Mouse (Mus musculus) inflammation-experienced regulatory T-cells, adult 6 months (primary cell): ENCODE measurements at regions not wholly inside any gene's neighbourhood (a gene's known extent, or its start where the extent isn't known, plus 50 kb on each side); places are given as distances from the start of the nearest gene placed in this dataset.
"Not testable (repeated sequence)": the region's sequence is repeated elsewhere in the genome, so short reads cannot be mapped to it uniquely, and the experiment has no call there.

Experiments used
- ATAC-seq: one replicate; pipeline ENCODE4 v1.8.0; 2017

DNA sequence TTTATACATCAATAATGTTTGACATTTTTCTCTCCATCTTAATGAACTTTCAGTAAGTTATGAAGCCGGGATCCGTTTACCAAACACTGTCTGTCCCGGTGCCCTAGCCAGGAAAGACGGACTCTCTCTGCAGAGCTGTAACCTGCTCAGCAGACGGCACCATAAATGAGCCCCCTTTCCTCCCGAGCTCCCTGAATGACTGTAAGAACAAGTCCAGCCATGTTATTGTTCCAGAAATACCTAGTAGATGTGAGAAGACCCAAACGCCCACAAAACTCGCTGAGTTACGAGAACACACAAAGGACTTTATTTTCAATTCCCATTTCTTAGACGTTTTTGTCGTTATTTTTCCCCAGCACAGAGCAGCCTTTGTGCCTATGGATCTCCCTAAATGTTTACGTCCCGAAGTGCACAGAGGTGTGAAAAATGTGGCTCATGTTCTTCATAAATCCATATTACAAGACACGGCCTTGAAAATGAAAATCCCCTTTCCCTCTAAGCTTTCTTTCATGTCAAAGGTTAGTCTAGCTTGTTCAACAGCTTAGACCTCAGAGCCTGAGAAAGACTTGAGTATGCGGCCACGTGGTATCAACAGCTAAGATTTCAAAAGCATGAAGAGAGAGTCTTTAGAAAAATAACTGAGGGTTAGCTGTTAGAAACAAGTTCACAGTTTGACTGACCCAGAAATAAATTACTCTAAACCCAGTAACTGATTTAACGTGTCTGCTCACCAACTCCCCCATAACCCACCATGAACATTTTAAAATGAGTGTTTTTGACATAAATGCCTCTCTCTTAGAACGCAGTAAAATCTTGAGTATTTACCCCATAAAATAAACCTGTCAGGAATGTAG lies 125.8 kb upstream of the Intu start:
- ATAC-seq: no peak

DNA sequence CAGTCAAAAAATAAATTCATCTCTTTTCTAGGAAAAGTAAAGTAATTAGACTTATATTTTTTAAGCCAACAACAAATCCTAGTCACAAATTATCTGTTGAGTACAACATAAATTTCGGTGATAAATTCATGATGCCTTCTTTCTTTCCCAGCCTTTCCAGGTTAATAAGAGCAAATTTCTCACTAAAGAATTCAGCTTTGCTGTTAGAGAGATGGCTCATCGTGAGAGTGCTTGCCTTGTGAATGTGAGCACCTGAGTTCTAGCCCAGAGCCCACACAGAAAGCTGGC lies 125.2 kb upstream of the Intu start:
- ATAC-seq: no peak

DNA sequence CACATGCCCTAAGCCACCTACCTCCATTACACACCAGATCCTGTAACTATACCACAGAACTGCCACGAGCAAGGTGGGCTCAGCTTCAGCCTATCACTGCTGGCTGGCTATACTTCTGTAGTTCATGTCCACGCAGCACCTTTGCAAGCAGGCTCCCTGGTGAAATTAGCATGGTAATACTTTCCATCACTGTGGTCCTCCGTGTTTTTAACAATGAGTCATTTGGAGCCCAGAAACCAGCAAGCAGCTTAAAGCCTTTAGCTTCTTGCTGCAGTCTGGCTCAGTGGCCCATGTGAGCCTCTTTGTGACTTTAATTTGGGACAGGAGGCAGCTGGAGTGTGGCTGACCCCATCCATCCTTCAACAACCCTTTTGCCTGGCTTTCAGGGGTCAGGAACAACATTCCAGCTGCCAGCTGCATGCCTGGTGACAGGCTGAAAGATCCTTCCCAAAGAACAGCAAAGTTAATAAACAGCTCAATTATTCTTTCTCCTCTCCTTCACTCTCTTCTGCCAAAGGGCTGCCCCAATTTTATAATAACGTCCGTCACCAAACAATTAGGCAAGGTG lies 122.1 kb upstream of the Intu start:
- no peak for ATAC-seq

DNA sequence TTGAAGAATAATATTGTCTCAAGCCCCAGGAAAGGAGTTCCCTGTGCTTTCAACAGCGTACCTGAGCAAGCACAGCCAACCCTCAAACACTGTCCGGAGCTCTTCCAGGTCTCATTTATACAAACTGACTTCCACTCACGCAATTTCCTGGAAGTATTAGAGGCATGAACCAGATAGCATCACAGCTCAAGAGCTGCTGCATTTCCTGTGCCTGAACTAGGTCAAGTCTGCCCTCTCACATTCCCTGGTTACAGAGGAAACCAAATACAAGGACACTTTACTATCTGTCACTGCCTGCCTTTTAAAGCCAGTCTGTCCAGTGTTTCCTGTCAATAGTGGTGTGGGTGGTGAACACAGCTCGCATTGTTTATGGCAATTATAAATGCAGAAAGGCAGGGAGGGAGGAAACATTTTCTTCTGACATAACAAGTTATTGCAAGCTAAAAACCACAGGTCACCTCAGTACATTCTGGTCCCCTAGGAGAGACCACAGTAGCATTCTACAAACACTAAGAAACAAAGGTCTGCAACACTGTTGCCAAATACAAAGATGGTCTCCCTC lies 120.3 kb upstream of the Intu start:
- no peak for ATAC-seq

DNA sequence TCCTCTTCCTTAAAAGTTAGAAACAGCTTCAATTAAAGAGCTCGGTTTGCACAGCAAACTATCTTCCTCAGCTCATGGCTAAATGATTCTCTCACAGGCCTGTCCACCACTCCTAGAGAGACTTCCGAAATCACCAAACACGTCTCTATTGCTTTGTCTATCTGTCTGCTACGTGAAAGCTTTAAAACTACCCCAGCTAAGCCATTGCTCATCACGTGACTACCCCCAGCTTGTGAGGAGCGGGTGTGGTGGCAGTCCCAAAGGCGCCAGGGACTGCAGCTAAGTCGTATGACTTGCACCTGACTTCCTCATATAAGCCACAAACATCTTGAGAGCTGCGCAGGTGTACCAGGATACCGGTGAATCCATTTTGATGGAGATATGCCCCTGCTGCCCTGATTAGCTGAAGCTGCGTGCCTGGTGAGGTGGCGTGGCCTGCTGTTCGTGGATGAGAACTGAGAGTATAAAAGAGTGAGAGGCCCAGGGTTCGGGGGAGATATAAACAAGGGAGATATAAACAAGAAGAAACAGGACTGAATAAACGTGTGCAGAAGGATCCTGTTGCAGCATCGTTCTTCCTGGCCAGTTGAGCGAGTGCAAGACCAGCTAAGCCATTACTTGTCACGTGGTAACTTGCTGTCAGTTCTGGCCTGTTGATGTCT lies 105.8 kb upstream of the Intu start:
- ATAC-seq: not testable (repeated sequence)

DNA sequence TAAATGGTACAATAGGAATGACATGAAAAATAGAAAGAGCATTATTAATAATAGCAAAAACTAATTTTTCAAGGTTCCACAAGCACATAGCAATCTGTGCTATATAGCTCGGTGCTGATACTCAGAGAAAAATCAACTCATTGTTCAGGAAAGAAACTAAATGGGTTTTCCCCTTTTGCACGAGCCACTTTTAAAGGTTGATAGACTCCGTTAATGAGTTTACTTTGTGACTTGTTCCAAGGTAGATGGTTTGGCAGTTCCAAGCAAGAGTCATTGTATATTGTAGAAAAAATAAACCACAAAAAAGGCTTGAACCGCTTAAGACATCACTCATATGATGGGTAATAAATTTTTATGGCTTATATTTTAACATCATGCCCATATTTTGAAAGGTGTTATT lies 105.0 kb upstream of the Intu start:
- no peak for ATAC-seq

DNA sequence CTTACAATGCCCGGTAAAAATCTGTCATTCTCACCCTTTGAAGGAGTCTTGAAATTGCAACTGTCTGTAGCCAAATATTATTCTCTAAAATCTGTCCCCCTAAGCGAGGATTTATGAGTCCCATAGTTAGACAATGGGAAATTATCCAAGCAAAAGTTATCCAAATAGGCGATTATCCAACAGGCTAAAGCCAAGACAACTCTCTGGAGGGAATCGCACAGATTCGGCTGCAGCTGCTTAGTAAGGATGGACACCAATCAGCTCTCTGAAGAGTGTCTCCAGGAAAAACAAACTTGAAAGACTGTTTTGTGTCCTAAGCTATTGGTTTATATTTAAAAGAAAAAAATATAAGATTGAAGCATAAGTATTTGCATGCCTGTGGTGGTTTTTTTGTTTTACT lies 103.1 kb upstream of the Intu start:
- no peak for ATAC-seq

DNA sequence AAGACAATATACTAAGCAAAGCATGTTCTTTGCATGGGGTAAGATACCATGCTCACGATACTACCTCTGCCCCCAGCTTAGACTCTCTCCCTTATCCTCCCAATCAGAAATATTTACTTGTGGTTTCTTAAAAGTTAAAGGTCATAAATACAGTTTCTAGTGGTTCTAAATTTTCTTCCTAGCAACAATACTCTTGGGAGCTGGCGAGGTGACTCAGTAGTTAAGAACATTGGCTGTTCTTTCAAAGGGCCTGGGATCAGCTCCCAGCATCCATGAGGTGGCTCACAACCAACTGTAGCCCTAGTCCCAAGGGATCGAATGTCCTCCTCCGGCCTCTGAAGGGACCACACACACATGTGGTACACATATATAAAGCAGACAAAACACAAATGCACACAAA lies 92.8 kb upstream of the Intu start:
- no peak for ATAC-seq

DNA sequence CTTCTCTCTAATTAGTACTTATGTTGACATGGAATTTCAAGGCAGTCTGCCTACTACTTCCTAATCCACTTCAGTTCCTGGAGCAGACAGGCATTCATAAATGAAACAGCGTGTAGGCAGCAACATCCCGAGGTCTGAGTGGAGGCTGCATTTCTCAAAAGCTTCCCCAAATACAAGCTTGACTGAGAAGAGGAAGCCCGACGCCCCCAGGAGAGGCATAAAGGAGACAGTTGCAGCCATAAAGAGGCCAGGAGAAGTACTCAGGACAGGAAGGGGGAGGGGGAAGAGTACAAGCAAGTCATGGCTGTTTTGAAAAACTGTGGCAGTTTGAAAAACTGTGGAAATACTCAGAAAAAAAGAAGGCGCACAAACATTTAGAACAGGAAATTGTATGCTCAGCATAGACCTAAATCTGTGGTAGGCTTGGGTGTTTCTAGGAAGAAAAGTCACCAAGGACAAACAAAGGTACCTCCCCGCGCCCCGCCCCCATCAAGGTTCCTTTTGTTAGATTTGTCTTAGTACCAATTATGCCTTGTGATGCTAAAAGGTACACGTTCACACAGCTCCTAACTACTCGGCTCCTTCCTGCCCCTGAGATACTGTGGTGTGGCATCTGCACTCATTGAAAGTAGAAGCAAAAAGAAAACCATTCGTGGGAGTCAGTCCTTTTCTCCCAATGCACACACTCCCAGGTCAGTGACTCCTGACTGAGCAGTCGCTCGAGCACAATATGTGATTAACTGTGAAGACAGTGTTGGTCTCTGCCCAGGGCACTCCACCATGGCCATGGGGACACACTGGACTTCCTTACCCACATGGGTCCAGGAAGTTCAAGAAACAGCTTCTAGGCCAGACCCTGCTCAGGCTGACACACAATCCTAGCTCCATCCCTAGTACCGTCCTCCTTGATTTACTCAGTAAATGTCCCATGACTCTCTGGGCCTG lies 89.7 kb upstream of the Intu start:
- ATAC-seq: no peak

DNA sequence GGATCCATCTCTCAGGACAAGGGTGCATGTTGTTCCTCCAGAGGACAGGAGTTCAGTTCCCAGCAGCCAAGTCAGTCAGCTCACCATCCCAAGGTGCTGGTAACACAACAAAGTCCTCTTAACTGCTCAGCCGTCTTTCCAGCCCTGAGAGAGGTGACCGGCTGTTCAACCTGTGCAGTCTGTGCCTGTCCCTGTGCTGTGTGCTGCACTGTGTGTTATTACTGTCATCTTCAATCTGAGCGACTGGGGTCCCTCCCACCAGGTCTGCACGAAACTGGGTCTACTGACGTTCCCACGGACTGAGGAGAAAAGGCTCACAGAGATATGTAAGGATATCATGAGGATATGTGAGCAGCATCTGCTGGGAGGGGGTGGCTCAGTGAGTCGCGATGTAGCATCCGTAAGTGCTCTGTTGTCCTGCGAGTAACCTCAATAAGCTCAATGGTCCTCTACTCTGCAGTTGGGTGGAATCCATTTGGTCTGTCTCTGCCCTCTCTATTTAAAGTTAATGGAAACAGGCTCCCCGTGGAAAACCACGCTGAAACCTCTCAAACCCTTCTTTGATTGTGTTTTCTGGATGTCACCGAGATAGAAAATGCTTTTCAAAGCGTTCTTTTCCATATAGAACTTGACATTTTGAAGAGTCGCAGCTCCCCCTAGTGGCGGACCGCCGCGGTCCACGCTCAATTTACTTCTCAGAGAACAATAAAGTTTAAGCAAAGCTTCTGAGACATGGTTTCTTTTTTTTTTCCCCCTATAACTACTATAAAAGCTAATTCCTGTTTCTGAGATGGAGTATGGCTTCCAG lies 87.1 kb upstream of the Intu start:
- ATAC-seq: no peak

DNA sequence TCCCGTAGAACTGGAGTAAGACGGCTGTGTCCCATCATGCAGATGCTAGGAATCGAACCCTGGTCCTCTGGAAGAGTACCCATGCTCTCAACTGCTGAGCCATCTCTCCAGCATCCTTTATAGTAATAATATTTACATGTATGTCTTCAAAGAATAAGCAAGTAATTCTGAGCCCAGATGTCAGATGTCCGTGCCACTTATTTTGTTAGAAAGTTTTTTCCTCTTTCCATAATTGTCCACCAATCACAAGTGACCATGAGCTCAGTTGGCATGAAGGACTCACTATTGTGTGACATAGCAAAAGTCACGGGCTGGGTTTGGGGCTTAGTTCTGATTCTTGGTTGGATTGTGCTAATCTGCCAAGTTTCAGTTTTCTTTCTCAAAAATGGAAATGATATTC lies 78.1 kb upstream of the Intu start:
- ATAC-seq: no peak

DNA sequence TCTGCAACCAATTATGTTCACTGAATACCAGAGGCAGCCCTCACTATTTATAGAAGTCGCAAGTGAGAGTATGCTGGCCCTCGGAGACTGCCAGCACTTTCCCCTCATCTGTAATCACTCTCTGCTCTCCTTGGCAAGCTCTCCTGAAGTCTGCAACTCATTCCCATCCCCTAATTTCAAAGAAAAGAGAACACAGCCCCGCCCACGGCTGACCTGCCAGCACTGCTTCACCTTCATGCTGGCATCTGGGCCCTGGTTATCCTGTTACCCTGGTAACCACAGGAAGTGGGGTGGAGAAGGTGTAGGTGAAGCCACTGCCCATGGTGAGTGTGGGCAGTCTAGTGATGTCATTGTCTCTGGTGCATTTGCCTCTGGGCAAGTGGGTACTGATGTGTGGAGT lies 77.5 kb upstream of the Intu start:
- no peak for ATAC-seq

DNA sequence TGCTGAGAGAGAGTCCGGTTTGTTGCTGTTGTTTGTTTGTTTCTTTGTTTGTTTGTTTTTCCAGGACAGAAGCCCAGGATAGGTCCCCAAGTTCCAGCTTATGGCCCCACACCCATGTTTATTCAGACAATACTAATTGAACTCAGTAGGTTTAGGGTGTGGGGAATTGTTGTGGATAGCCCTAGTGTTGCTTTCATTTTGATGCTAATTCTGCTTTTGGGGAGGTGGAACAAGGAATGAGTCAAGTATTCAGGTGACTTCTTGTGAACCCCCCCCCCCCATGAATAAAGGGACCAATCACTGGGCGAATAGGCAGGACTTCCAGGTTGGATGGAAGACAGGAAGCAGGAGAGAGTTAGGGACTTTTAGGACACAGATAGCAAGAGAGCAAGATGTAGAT lies 75.0 kb upstream of the Intu start:
- ATAC-seq: no peak

DNA sequence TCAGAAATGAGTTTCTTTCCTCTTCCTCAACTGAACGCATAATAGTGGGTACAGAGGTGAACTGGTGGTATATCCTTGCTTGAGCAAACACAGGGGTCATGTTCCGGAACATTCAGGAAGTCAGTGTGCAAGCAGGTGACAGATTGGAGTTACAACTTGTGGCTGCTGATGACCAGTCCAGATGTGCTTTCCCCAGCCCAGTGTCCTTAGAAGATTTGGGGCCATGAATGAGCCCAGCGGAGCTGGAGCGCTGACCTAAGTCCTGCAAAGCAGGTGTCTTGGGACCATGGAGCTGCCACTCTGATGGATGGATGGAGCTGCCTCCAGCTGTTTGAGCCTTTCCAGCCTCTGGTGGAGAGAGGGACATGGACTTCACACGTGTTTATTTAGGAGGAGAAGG lies 72.6 kb upstream of the Intu start:
- ATAC-seq: no peak

DNA sequence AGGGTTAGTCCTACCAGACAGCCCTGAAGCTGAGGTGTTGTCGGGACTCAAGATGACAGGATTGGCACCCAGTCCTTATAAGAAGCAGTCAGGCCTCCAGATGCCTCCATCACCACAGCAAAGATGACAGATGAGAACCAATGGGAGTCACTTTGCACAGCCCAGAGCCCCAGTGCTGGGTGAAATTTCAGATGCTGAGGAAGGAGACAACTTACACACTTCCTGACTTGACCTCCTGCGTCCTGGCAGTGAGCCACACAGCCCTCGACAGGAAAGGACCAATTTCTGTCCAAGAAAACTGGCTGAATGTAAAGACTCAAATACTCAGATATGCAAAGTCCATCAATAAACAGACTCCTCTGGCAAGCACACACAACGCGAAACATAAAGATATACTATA lies 67.6 kb upstream of the Intu start:
- ATAC-seq: no peak

DNA sequence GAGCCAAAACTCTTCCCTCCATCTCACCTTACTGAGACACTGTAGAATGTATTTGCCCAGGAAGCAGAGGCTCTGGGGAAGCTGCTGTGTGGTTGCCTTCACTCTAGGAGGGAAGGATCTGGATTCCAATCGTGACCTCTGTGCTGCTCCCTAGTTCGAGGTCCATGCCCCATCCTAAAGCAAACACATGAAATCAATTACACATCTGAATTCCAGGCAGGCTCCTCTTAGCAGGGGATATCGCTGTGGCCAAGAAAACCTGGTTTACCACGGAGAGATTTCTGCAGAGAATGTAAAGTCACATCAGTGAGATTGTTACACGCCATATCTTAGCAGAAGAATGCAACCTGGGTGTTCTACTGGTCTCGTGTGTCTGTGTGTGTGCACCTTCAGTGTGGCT lies 61.0 kb upstream of the Intu start:
- no peak for ATAC-seq

DNA sequence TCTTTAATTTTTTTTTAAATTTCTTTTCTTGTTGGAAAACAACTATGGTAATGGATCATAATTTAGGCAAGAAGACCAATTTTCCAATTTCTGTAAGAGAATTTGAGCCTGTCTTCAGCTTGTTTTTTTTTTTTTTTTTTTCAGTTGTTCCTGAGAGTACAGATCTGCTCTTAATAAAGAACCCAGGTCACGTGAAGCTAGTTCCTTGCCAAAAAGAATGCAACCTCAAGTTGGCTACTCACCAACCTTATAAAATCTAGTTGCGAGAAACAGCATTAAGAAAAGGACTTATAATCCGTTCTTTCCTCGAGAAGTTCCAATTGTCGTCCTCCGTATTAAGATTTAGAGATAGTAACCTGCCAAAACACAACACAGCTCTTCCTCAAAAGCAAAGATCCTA lies 58.3 kb upstream of the Intu start:
- ATAC-seq: no peak

DNA sequence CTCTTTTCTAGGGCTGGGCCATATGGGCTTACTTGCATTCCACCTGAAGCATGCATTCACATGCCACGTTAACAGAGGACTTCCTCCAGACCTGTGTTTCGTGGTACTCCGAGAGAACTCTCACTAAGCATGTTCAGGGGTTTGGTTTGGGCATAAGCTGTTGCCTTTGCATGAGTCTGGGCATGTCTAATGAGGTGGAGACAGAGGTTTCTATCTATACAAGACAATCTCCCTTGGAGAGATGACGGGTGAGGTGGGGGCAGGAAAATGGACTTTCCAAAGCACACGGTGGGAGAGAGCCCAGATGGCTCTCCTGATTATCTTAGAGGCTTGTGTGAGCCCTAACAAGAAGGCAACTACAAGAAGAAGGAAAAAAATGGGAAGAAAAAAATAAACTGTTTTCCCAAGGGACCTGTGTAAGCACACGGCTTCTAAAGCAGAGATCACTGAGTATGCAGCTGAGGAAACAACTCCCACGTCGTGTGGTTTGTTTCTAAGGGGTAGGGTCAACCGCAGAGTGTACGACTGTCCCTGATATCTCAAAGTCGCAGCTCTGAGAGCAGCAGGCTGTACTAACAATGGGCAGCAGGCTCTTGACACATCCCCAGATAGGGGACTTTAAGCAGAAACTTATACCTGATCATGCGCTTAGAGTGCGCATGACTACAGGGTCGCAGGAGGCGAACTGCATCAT lies 50.7 kb upstream of the Intu start:
- no peak for ATAC-seq
